Mouse (Mus musculus) MEL (cell line): ENCODE measurements at regions not wholly inside any gene's neighbourhood (a gene's known extent, or its start where the extent isn't known, plus 50 kb on each side); places are given as distances from the start of the nearest gene placed in this dataset.

Source experiments
- CHD1 ChIP-seq: IDR thresholded peaks from 2 replicates; pipeline ENCODE4 v1.6.1; 2012; ENCODE audit warnings: low read depth, mild to moderate bottlenecking, inconsistent platforms, low read length, improper control_type of control experiment
- POLR2A ChIP-seq, 2 experiments: IDR thresholded peaks; 2 replicates each; pipeline ENCODE4 v1.6.1; 2011 to 2012; ENCODE audit warnings: low read length in 2 of 2, mild to moderate bottlenecking in 2 of 2, control low read depth in 1 of 2, improper control_type of control experiment in 1 of 2, low read depth in 1 of 2, moderate library complexity in 1 of 2; ENCODE audit not compliant: control insufficient read depth in 1 of 2, insufficient read depth in 1 of 2, poor library complexity in 1 of 2

DNA sequence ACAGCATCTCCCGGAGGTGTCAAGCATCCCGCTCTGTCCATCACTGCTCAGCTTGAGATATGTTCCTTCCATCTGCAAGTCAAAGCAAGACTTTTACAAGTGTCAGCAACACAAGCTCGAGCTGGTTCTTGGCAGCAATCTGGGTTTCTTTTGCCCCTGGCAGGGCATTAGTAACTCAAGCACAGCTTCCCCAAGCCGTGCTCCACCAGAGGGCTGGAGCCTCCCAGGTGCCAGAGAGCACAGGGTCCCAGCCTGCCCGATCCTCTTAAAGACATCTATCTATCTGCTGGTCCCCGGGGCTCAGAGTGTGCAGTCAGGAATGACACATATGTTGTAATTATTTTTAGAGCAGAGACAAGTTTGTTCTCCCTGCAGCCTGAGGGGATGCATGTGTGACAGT, 132.3 kb downstream of the Gas1 start:
- TF ChIP-seq POLR2A (IDR thresholded peaks at IDR 0.05; ENCODE audit: control insufficient read depth in 1 of 2, insufficient read depth in 1 of 2, low read depth in 1 of 2, low read length in 2 of 2, poor library complexity in 1 of 2) (no peak), CHD1 (no peak)
